Mouse (Mus musculus) brain, embryonic 14.5 days (tissue): ENCODE measurements around the gene Lepr.

Experiments
- CTCF ChIP-seq: fragments of 200-500 bp; IDR thresholded peaks from 2 replicates; pipeline ENCODE4 v1.5.1; 2012; ENCODE audit warnings: inconsistent platforms, mild to moderate bottlenecking, moderate library complexity, borderline replicate concordance; ENCODE audit not compliant: insufficient read depth, insufficient read length; ENCODE audit errors: extremely low read depth
- POLR2A ChIP-seq: fragments of 200-500 bp; IDR thresholded peaks from 2 replicates; pipeline ENCODE4 v1.6.1; 2012; ENCODE audit warnings: mild to moderate bottlenecking, inconsistent platforms, borderline replicate concordance; ENCODE audit not compliant: poor library complexity, insufficient read depth, insufficient read length, severe bottlenecking; ENCODE audit errors: extremely low read depth

DNA sequence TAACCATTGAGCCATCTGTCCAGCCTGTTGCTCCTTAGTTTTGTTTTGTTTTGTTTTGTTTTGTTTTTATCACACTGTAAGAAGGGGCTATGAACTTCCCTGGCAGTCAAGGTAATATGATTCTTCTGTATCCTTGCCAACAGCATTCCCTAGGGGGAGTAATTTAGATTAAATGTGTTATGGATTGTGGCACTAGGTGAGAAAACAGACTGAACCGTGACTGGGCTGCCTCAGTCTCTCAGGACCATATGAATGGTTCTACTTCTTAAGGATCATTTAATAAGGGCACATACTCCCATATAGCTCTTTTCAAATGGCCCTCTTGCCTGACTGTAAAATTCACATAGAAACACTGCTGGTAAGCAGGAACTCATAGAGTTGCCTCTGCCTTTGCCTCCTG lies 4.6 kb upstream of the Lepr start:
- TF ChIP-seq CTCF (no peak), POLR2A (no peak)
